Mouse (Mus musculus): ENCODE measurements around the gene Tceal3. TPM values are rescaled to one million over a fixed set of nuclear protein-coding genes. Genes with fewer than 3 reads are reported as not detected.

Gene Tceal3
- 2.7 TPM for polyA plus RNA-seq (2014; fragmentation: Illumina TruSeq; extraction: RNeasy Lipid Tissue Mini Kit (QIAGEN cat#74804); ENCODE audit: low read depth, low replicate concordance)

GRCm38 (mm10) chrX:136590199-136590896, at the start of gene Tceal3:
TSS of gene Tceal3 (plus strand) at chrX:136590842.

DNA sequence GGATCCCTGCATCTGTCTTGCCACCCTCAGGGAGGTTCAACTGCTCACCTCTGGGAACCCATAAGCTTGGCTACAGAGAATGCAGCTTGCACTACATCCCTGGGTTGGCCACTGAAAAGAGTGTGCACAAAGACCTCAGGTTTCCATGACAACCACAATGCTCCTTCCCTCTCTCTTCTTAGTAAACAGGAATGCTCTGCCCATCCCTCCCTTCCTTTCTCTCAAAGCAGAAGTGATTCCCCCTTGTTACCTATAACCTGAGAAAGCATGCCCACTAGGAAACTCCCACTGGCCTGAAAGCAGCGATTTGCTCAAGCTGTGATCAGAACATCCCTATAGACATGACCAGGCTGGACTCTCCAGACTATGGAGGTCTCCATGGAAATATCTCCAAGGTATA, 46.7 kb upstream of the Tceal3 start, which contains the start of gene Kir3dl2:
Gene Kir3dl2 (minus strand): TSS at position 101 of the 400 bp plus-strand sequence.

GRCm38 (mm10) chrX:136707446-136708167, 117.0 kb downstream of the Tceal3 start, which contains the start of gene Tceal1:
TSS of gene Tceal1 (plus strand) at chrX:136707982.

Other genes with a start within 250 kb of the Tceal3 start
- gene Kir3dl1, start 72.8 kb upstream of the Tceal3 start, polyA plus RNA-seq (2014; fragmentation: Illumina TruSeq; extraction: RNeasy Lipid Tissue Mini Kit (QIAGEN cat#74804); ENCODE audit: low read depth, low replicate concordance): not detected
- 0.34 TPM for gene Kir3dl2, start 46.8 kb upstream of the Tceal3 start, polyA plus RNA-seq (2014; fragmentation: Illumina TruSeq; extraction: RNeasy Lipid Tissue Mini Kit (QIAGEN cat#74804); ENCODE audit: low read depth, low replicate concordance)
- 6.1 TPM for gene Tceal1, start 117.1 kb downstream of the Tceal3 start, polyA plus RNA-seq (2014; fragmentation: Illumina TruSeq; extraction: RNeasy Lipid Tissue Mini Kit (QIAGEN cat#74804); ENCODE audit: low read depth, low replicate concordance)
- 119 TPM for gene Morf4l2, start 152.8 kb downstream of the Tceal3 start, polyA plus RNA-seq (2014; fragmentation: Illumina TruSeq; extraction: RNeasy Lipid Tissue Mini Kit (QIAGEN cat#74804); ENCODE audit: low read depth, low replicate concordance)
- not detected for gene Glra4, start 189.3 kb downstream of the Tceal3 start, polyA plus RNA-seq (2014; fragmentation: Illumina TruSeq; extraction: RNeasy Lipid Tissue Mini Kit (QIAGEN cat#74804); ENCODE audit: low read depth, low replicate concordance)
- gene Plp1, start 231.8 kb downstream of the Tceal3 start, polyA plus RNA-seq (2014; fragmentation: Illumina TruSeq; extraction: RNeasy Lipid Tissue Mini Kit (QIAGEN cat#74804); ENCODE audit: low read depth, low replicate concordance): 13.0 TPM

All from testis, adult 10 weeks (tissue).